Mouse (Mus musculus): ENCODE measurements around the gene Hnrnpul2. TPM values are rescaled to one million over a fixed set of nuclear protein-coding genes. Genes with fewer than 3 reads are reported as not detected.

The Hnrnpul2 gene
- polyA plus RNA-seq, 1 experiment from 2014 or later = 7.9 TPM

DNA sequence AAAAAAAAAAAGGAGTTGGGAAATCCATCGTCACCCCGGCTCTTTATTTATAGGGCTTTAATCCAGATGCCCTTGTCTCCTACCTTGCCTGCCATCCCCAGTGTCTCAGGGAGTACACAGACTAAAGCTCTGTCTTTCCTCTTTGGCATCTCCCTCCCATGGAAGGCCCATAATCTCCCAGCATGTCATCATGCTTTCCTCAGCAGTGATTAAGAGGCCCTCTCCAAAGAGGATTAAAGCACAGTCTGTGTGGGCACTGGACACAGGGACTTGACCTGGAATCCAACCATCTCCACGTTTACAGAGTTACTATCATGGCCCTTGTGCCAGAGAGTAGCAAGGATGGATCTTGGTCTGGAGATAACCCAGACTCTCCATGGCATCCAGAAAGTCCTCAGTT, 63.8 kb downstream of the Hnrnpul2 start, which contains the start of the genes Lbhd1 and Gm49403:
TSS of gene Lbhd1 (plus strand) at position 117 of the 400 bp plus-strand sequence.
TSS of gene Gm49403 (plus strand) at position 315 of the 400 bp plus-strand sequence.
- Histone ChIP-seq H3K27ac (ENCODE audit: low read depth) (no peak within 1 kb of the TSS), H3K4me2 (no peak within 1 kb of the TSS), H3K9ac (no peak within 1 kb of the TSS), H3K27me3 (ENCODE audit: insufficient read depth, low read length) (no peaks in the 10 kb centered on the region), H3K4me3 (ENCODE audit: low read depth, low read length) (no peak within 1 kb of the TSS), H3K9me3 (ENCODE audit: low read depth, low read length) (no peaks in the 10 kb centered on the region), H3K36me3 (ENCODE audit: insufficient read depth) (no peaks in the 10 kb centered on the region), H3K4me1 (ENCODE audit: insufficient read depth) (no peaks in the 10 kb centered on the region)
- ATAC-seq (ENCODE audit: insufficient read depth) (no peak), DNase-seq (no peak)
- WGBS = 71% methylated on average over 3 of the region's 3 CpGs
- no peak for TF ChIP-seq CTCF (IDR thresholded peaks at IDR 0.05; ENCODE audit: low read depth)

Other genes starting within 250 kb of the Hnrnpul2 start
- gene Slc22a8, start 228.8 kb upstream of the Hnrnpul2 start, polyA plus RNA-seq (2014; fragmentation: Nextera tagmentation; extraction: Ambion mirVana) = not detected in 2 replicates
- not detected in 2 replicates for gene Slc22a6, start 202.0 kb upstream of the Hnrnpul2 start, polyA plus RNA-seq (2014; fragmentation: Nextera tagmentation; extraction: Ambion mirVana)
- gene Chrm1, start 156.2 kb upstream of the Hnrnpul2 start, polyA plus RNA-seq (2014; fragmentation: Nextera tagmentation; extraction: Ambion mirVana) = 0.05 and 0.08 TPM in 2 replicates
- 85.0 and 89.1 TPM in 2 replicates for gene Slc3a2, start 96.6 kb upstream of the Hnrnpul2 start, polyA plus RNA-seq (2014; fragmentation: Nextera tagmentation; extraction: Ambion mirVana)
- 83.4 and 88.0 TPM in 2 replicates for gene Wdr74, start 84.2 kb upstream of the Hnrnpul2 start, polyA plus RNA-seq (2014; fragmentation: Nextera tagmentation; extraction: Ambion mirVana)
- 1.2 and 2.3 TPM in 2 replicates for gene 1700092M07Rik, start 79.3 kb upstream of the Hnrnpul2 start, polyA plus RNA-seq (2014; fragmentation: Nextera tagmentation; extraction: Ambion mirVana)
- gene Stx5a, start 78.6 kb upstream of the Hnrnpul2 start, polyA plus RNA-seq (2014; fragmentation: Nextera tagmentation; extraction: Ambion mirVana) = 122 and 126 TPM in 2 replicates
- 195 and 197 TPM in 2 replicates for gene Nxf1, start 62.9 kb upstream of the Hnrnpul2 start, polyA plus RNA-seq (2014; fragmentation: Nextera tagmentation; extraction: Ambion mirVana)
- gene Tmem223, start 49.0 kb upstream of the Hnrnpul2 start, polyA plus RNA-seq (2014; fragmentation: Nextera tagmentation; extraction: Ambion mirVana) = 166 and 207 TPM in 2 replicates
- 67.7 and 72.3 TPM in 2 replicates for gene Tmem179b, start 45.5 kb upstream of the Hnrnpul2 start, polyA plus RNA-seq (2014; fragmentation: Nextera tagmentation; extraction: Ambion mirVana)
- gene Taf6l, start 33.6 kb upstream of the Hnrnpul2 start, polyA plus RNA-seq (2014; fragmentation: Nextera tagmentation; extraction: Ambion mirVana) = 21.5 and 24.7 TPM in 2 replicates
- gene Polr2g, start 21.4 kb upstream of the Hnrnpul2 start, polyA plus RNA-seq (2014; fragmentation: Nextera tagmentation; extraction: Ambion mirVana) = 162 and 163 TPM in 2 replicates
- 6.1 and 6.6 TPM in 2 replicates for gene Zbtb3, start 17.5 kb upstream of the Hnrnpul2 start, polyA plus RNA-seq (2014; fragmentation: Nextera tagmentation; extraction: Ambion mirVana)
- 53.7 and 55.7 TPM in 2 replicates for gene Ttc9c, start 677 bp upstream of the Hnrnpul2 start, polyA plus RNA-seq (2014; fragmentation: Nextera tagmentation; extraction: Ambion mirVana)
- not detected in 2 replicates for gene AC129217.1, start 9.8 kb downstream of the Hnrnpul2 start, polyA plus RNA-seq (2014; fragmentation: Nextera tagmentation; extraction: Ambion mirVana)
- 38.4 and 42.5 TPM in 2 replicates for gene Bscl2, start 17.5 kb downstream of the Hnrnpul2 start, polyA plus RNA-seq (2014; fragmentation: Nextera tagmentation; extraction: Ambion mirVana)
- 1.2 and 2.1 TPM in 2 replicates for gene Gng3, start 19.2 kb downstream of the Hnrnpul2 start, polyA plus RNA-seq (2014; fragmentation: Nextera tagmentation; extraction: Ambion mirVana)
- 0.83 and 0.96 TPM in 2 replicates for gene Lrrn4cl, start 30.8 kb downstream of the Hnrnpul2 start, polyA plus RNA-seq (2014; fragmentation: Nextera tagmentation; extraction: Ambion mirVana)
- 149 and 152 TPM in 2 replicates for gene Ubxn1, start 51.5 kb downstream of the Hnrnpul2 start, polyA plus RNA-seq (2014; fragmentation: Nextera tagmentation; extraction: Ambion mirVana)
- 51.9 and 53.9 TPM in 2 replicates for gene Uqcc3, start 60.9 kb downstream of the Hnrnpul2 start, polyA plus RNA-seq (2014; fragmentation: Nextera tagmentation; extraction: Ambion mirVana)
- gene Lbhd1, start 63.7 kb downstream of the Hnrnpul2 start, polyA plus RNA-seq (2014; fragmentation: Nextera tagmentation; extraction: Ambion mirVana) = 72.1 and 78.8 TPM in 2 replicates
- not detected in 2 replicates for gene Gm49403, start 63.9 kb downstream of the Hnrnpul2 start, polyA plus RNA-seq (2014; fragmentation: Nextera tagmentation; extraction: Ambion mirVana)
- 92.0 and 93.3 TPM in 2 replicates for gene 1810009A15Rik, start 68.8 kb downstream of the Hnrnpul2 start, polyA plus RNA-seq (2014; fragmentation: Nextera tagmentation; extraction: Ambion mirVana)
- gene Gm49416, start 68.9 kb downstream of the Hnrnpul2 start, polyA plus RNA-seq (2014; fragmentation: Nextera tagmentation; extraction: Ambion mirVana) = 0.37 TPM in 1 of 2 replicates, not detected in the other
- gene Ints5, start 73.0 kb downstream of the Hnrnpul2 start, polyA plus RNA-seq (2014; fragmentation: Nextera tagmentation; extraction: Ambion mirVana) = 43.1 and 46.5 TPM in 2 replicates
- gene Ganab, start 78.1 kb downstream of the Hnrnpul2 start, polyA plus RNA-seq (2014; fragmentation: Nextera tagmentation; extraction: Ambion mirVana) = 112 and 121 TPM in 2 replicates
- gene B3gat3, start 100.4 kb downstream of the Hnrnpul2 start, polyA plus RNA-seq (2014; fragmentation: Nextera tagmentation; extraction: Ambion mirVana) = 34.5 and 37.8 TPM in 2 replicates
- 0.73 and 1.3 TPM in 2 replicates for gene Rom1, start 109.3 kb downstream of the Hnrnpul2 start, polyA plus RNA-seq (2014; fragmentation: Nextera tagmentation; extraction: Ambion mirVana)
- 19.0 and 19.5 TPM in 2 replicates for gene Eml3, start 109.5 kb downstream of the Hnrnpul2 start, polyA plus RNA-seq (2014; fragmentation: Nextera tagmentation; extraction: Ambion mirVana)
- gene Mta2, start 121.9 kb downstream of the Hnrnpul2 start, polyA plus RNA-seq (2014; fragmentation: Nextera tagmentation; extraction: Ambion mirVana) = 44.0 and 52.1 TPM in 2 replicates
- gene Tut1, start 133.8 kb downstream of the Hnrnpul2 start, polyA plus RNA-seq (2014; fragmentation: Nextera tagmentation; extraction: Ambion mirVana) = 27.4 and 28.4 TPM in 2 replicates
- 480 and 516 TPM in 2 replicates for gene Eef1g, start 147.0 kb downstream of the Hnrnpul2 start, polyA plus RNA-seq (2014; fragmentation: Nextera tagmentation; extraction: Ambion mirVana)
- gene Ahnak, start 169.3 kb downstream of the Hnrnpul2 start, polyA plus RNA-seq (2014; fragmentation: Nextera tagmentation; extraction: Ambion mirVana) = 14.9 and 15.8 TPM in 2 replicates